In the genomic region with DNA sequence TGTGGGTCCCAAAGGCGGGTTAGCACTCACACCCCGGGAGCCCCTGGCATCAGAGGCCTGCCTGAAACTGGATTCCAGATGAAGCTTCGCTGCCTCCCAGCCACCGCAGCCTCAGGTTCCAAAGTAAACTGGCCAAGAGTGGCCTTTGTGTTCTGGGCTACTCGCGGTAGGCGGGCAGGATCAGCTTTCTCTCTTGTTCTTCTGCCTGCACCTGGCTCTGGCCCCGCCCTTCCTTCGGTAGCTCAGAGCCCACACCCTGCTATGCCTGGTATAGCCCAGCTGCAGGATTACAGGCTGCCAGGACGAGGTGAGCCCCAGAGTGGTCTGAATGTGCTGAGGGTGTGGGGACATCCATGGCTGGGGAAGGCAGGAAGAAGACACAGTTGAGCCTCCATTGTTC, we compare ENCODE assay signal across 16 mouse cellular contexts. TPM values are rescaled to one million over a fixed set of nuclear protein-coding genes. Genes with fewer than 3 reads are reported as not detected.
A peak's percentile ranks its signal among the peaks of the same experiment; 100 is the strongest.
DNase-seq lines count a peak whose midpoint lies in the region; ATAC-seq and TF ChIP-seq lines count a peak whose summit lies in the region.
"Had no signal": no experiment of that assay in that cellular context is flagged by ENCODE, and none has a peak within 500 bp of the region (broad histone marks: within the 10 kb centered on the region; RNA-seq: fewer than 3 reads in every experiment).

No protein-coding gene starts in this region.

- ATAC-seq in intestine, embryonic 14.5 days (replicated peaks; ENCODE audit: low FRiP score, low TSS enrichment, low read depth) = 0 out of 2 replicates have a peak, but pooled peaks have one; percentile 34
- ATAC-seq in intestine, postnatal 0 days = no peak
- peak; percentile 72 for ATAC-seq in intestine, embryonic 16.5 days
- peak; percentile 46; the same call in 1 of the 2 replicates for ATAC-seq in stomach, postnatal 0 days (ENCODE audit: low FRiP score, low TSS enrichment)
- ATAC-seq: forebrain, embryonic 13.5 days; hindbrain, embryonic 16.5 days; midbrain, embryonic 16.5 days had no signal

- 8% methylated on average over 10 of the region's 10 CpGs for WGBS in intestine, embryonic 14.5 days
- WGBS in intestine, postnatal 0 days = 7% methylated on average over 10 of the region's 10 CpGs
- 9% methylated on average over 10 of the region's 10 CpGs for WGBS in intestine, embryonic 16.5 days
- WGBS in stomach, postnatal 0 days = 12% methylated on average over 10 of the region's 10 CpGs

- H3K9me3 ChIP-seq in intestine, embryonic 14.5 days (ENCODE audit: control insufficient read depth, low read length) = no peaks in the 10 kb centered on the region
- no peaks in the 10 kb centered on the region for H3K9me3 ChIP-seq in intestine, postnatal 0 days (ENCODE audit: control insufficient read depth)
- no peaks in the 10 kb centered on the region for H3K9me3 ChIP-seq in intestine, embryonic 16.5 days (ENCODE audit: control insufficient read depth, low read length)
- no peaks in the 10 kb centered on the region for H3K9me3 ChIP-seq in stomach, postnatal 0 days (ENCODE audit: control insufficient read depth, low read length)
- H3K9me3 ChIP-seq: forebrain, embryonic 13.5 days had no signal

- H3K9ac ChIP-seq in intestine, embryonic 14.5 days (ENCODE audit: low read length) = no peak overlapping the region
- no peak overlapping the region for H3K9ac ChIP-seq in intestine, postnatal 0 days (ENCODE audit: low read depth, low read length)
- no peak overlapping the region for H3K9ac ChIP-seq in intestine, embryonic 16.5 days (ENCODE audit: low read depth, low read length)
- no peak overlapping the region for H3K9ac ChIP-seq in stomach, postnatal 0 days (ENCODE audit: low read length)
- H3K9ac ChIP-seq: forebrain, embryonic 13.5 days had no signal

- H3K27me3 ChIP-seq in intestine, embryonic 14.5 days (replicated peaks; ENCODE audit: control insufficient read depth, insufficient read depth, low read length) = peaks cover 20% of the 10 kb centered on the region
- H3K27me3 ChIP-seq in intestine, postnatal 0 days (replicated peaks; ENCODE audit: control insufficient read depth, insufficient read depth, low read length) = peaks cover 10% of the 10 kb centered on the region; the same call in 1 of the 2 replicates
- H3K27me3 ChIP-seq in intestine, embryonic 16.5 days (replicated peaks; ENCODE audit: control insufficient read depth, insufficient read depth, low read length) = peaks cover 16% of the 10 kb centered on the region
- H3K27me3 ChIP-seq in stomach, postnatal 0 days (ENCODE audit: control insufficient read depth, insufficient read depth, low read length) = no peaks in the 10 kb centered on the region

- no peaks in the 10 kb centered on the region for H3K36me3 ChIP-seq in intestine, embryonic 14.5 days (ENCODE audit: control insufficient read depth, insufficient read depth, low read length)
- no peaks in the 10 kb centered on the region for H3K36me3 ChIP-seq in intestine, postnatal 0 days (ENCODE audit: control insufficient read depth, insufficient read depth)
- no peaks in the 10 kb centered on the region for H3K36me3 ChIP-seq in intestine, embryonic 16.5 days (ENCODE audit: control insufficient read depth, insufficient read depth, low read length)
- no peaks in the 10 kb centered on the region for H3K36me3 ChIP-seq in stomach, postnatal 0 days (ENCODE audit: control insufficient read depth, insufficient read depth, low read length)

- no peak overlapping the region for H3K4me2 ChIP-seq in intestine, embryonic 14.5 days (ENCODE audit: low read length)
- no peak overlapping the region for H3K4me2 ChIP-seq in intestine, postnatal 0 days (replicated peaks; ENCODE audit: low read depth)
- H3K4me2 ChIP-seq in intestine, embryonic 16.5 days (ENCODE audit: low read depth, low read length) = no peak overlapping the region
- H3K4me2 ChIP-seq in stomach, postnatal 0 days (replicated peaks; ENCODE audit: low read depth) = no peak overlapping the region
- H3K4me2 ChIP-seq: forebrain, embryonic 13.5 days; liver, embryonic 11.5 days had no signal

- no peak overlapping the region for H3K4me3 ChIP-seq in intestine, embryonic 14.5 days (ENCODE audit: low read depth, low read length)
- no peak overlapping the region for H3K4me3 ChIP-seq in intestine, postnatal 0 days (ENCODE audit: low read depth, low read length)
- no peak overlapping the region for H3K4me3 ChIP-seq in intestine, embryonic 16.5 days (ENCODE audit: low read length)
- no peak overlapping the region for H3K4me3 ChIP-seq in stomach, postnatal 0 days (ENCODE audit: low read depth, low read length)
- H3K4me3 ChIP-seq: forebrain, embryonic 13.5 days had no signal

- TF ChIP-seq EP300 in stomach, postnatal 0 days (optimal IDR thresholded peaks at IDR 0.05) = no peak

- no peak for DNase-seq in intestine, embryonic 14.5 days (ENCODE audit: low spot score)
- DNase-seq in thymus, postnatal 14 days = peak; percentile 25
- no peak for DNase-seq in thymus, postnatal 25 days
- peak; percentile 68 for DNase-seq in stomach, postnatal 0 days (ENCODE audit: low spot score)
- DNase-seq in gastrocnemius, postnatal 25 days = no peak
- DNase-seq in gastrocnemius, adult 18-20 months (ENCODE audit: low spot score) = no peak
- DNase-seq: cerebellum, postnatal 14 days; heart, postnatal 14 days; right cerebral cortex, postnatal 25 days had no signal

- no peaks in the 10 kb centered on the region for H3K4me1 ChIP-seq in intestine, embryonic 14.5 days (replicated peaks; ENCODE audit: control insufficient read depth, insufficient read depth, low read length)
- no peaks in the 10 kb centered on the region for H3K4me1 ChIP-seq in intestine, postnatal 0 days (replicated peaks; ENCODE audit: control insufficient read depth, insufficient read depth, low read length)
- H3K4me1 ChIP-seq in intestine, embryonic 16.5 days (ENCODE audit: control insufficient read depth, insufficient read depth, low read length) = no peaks in the 10 kb centered on the region
- no peaks in the 10 kb centered on the region for H3K4me1 ChIP-seq in stomach, postnatal 0 days (replicated peaks; ENCODE audit: control insufficient read depth, insufficient read depth)

- no peak for TF ChIP-seq CTCF in intestine, postnatal 0 days (IDR thresholded peaks at IDR 0.05; ENCODE audit: low read depth)
- no peak for TF ChIP-seq CTCF in stomach, postnatal 0 days (IDR thresholded peaks at IDR 0.05; ENCODE audit: low read depth)

- no peak overlapping the region for H3K27ac ChIP-seq in intestine, embryonic 14.5 days (ENCODE audit: low read depth)
- no peak overlapping the region for H3K27ac ChIP-seq in intestine, postnatal 0 days (ENCODE audit: low read depth, low read length)
- no peak overlapping the region for H3K27ac ChIP-seq in intestine, embryonic 16.5 days (ENCODE audit: low read length)
- no peak overlapping the region for H3K27ac ChIP-seq in stomach, postnatal 0 days (replicated peaks)
- H3K27ac ChIP-seq: forebrain, embryonic 13.5 days had no signal

RNA-seq across cellular contexts. Expression of a gene that starts 12.6 kb away (rescaled TPM):
- 0.55 and 0.69 TPM in 2 replicates for polyA plus RNA-seq in intestine, embryonic 14.5 days (2014; fragmentation: Nextera tagmentation; extraction: Ambion mirVana)
- 0.30 and 0.34 TPM in 2 replicates for polyA plus RNA-seq in intestine, postnatal 0 days (2015; fragmentation: Nextera tagmentation; extraction: Ambion mirVana)
- polyA plus RNA-seq in intestine, embryonic 16.5 days (2015; fragmentation: Nextera tagmentation; extraction: Ambion mirVana) = 0.26 and 0.29 TPM in 2 replicates
- 0.10 and 0.18 TPM in 2 replicates for polyA plus RNA-seq in stomach, postnatal 0 days (2015; fragmentation: Nextera tagmentation; extraction: Ambion mirVana)
- total RNA-seq in gastrocnemius, postnatal 25 days (2021) = under 1 TPM; 0.10 to 0.24 TPM
- under 1 TPM; 0.07 to 0.09 TPM for total RNA-seq in gastrocnemius, adult 18-20 months (2021)
- total RNA-seq: megakaryocyte progenitor cell, adult 5-6 weeks had no signal

Comparison
In these comparisons a context has a peak if more than half of its experiments do, and no peak if none do; other contexts are left out.
1. DNase-seq: peak in thymus, postnatal 14 days (single experiment) and stomach, postnatal 0 days (single experiment); none in intestine, embryonic 14.5 days (single experiment), thymus, postnatal 25 days (single experiment), gastrocnemius, postnatal 25 days (single experiment) and gastrocnemius, adult 18-20 months (single experiment).